Mouse (Mus musculus): ENCODE results near the gene Pepd. TPM values are rescaled to one million over a fixed set of nuclear protein-coding genes. Genes with fewer than 3 reads are reported as not detected.

The Pepd gene
- polyA plus RNA-seq (2015; fragmentation: Nextera tagmentation; extraction: Ambion mirVana) = 125 and 135 TPM in 2 replicates

- H3K9ac ChIP-seq (ENCODE audit: low read depth, low read length) = peak within 1 kb of the TSS; percentile 88
- no peaks in the 10 kb centered on the region for H3K9me3 ChIP-seq (ENCODE audit: control insufficient read depth, low read length)
- H3K4me2 ChIP-seq (ENCODE audit: low read depth, low read length) = peak within 1 kb of the TSS; percentile 59
- H3K36me3 ChIP-seq (ENCODE audit: control insufficient read depth, insufficient read depth, low read length) = no peaks in the 10 kb centered on the region
- H3K4me1 ChIP-seq (ENCODE audit: control insufficient read depth, insufficient read depth, low read length) = peaks cover 3% of the 10 kb centered on the region; the same call in 1 of the 2 replicates
- peak within 1 kb of the TSS; percentile 14; the same call in 1 of the 2 replicates for H3K27ac ChIP-seq (ENCODE audit: low read length)
- ATAC-seq = peak; percentile 95
- WGBS = 6% methylated on average over 44 of the region's 44 CpGs
- H3K4me3 ChIP-seq (ENCODE audit: low read length) = peak within 1 kb of the TSS; percentile 80
- H3K27me3 ChIP-seq (replicated peaks; ENCODE audit: control insufficient read depth, insufficient read depth, low read length) = no peaks in the 10 kb centered on the region
Observed at GRCm38 (mm10) chr7:34911919-34912897, at the start of gene Pepd. Pepd (plus strand) TSS chr7:34912379.

DNA sequence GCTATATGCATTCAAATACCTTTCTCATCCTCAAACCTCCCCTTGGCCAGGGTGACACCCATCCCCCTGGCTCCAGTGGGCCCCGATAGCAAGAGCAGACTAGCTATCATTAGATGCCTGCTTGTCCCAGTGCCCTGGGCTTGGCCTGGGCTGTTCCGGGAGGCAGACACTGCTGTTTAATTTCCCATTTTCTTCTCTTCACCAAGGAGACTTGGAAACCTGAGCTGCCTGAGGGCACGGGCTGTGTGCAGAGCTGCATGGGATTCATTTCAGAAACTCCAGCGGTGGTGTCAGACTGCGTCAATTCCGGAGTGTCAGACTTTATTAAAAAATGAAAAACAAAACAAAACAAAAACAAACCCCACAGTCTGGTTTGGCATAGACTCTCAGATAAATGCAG is 44.9 kb upstream of the Pepd start:
- ATAC-seq = no peak
- Histone ChIP-seq H3K36me3 (ENCODE audit: control insufficient read depth, insufficient read depth, low read length) (no peaks in the 10 kb centered on the region), H3K9ac (ENCODE audit: low read depth, low read length) (no peak overlapping the region), H3K4me1 (ENCODE audit: control insufficient read depth, insufficient read depth, low read length) (no peaks in the 10 kb centered on the region), H3K4me2 (ENCODE audit: low read depth, low read length) (no peak overlapping the region), H3K27ac (ENCODE audit: low read length) (no peak overlapping the region), H3K4me3 (ENCODE audit: low read length) (no peak overlapping the region), H3K27me3 (replicated peaks; ENCODE audit: control insufficient read depth, insufficient read depth, low read length) (no peaks in the 10 kb centered on the region), H3K9me3 (ENCODE audit: control insufficient read depth, low read length) (no peaks in the 10 kb centered on the region)
- WGBS = 73% methylated on average over 6 of the region's 6 CpGs

DNA sequence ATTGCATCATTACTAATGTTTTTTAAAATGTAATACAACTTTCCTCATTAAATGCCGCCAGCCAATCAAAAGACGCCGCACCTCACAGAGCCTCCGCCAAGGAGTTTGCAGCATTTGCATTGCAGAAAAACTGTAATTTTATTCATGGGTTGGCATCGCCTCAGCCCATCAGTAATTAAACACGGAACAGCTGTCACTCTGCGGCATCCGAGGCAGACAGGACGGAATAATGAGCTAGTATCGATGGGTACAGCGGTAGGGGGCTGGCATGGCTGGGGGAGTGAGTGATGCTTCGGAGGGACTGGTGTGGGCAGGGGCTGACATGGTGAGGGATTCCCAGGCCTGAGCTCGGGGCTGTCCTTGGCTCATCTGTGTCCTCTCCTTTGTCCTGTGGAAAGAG is 42.5 kb upstream of the Pepd start:
- no peak for ATAC-seq
- H3K36me3 ChIP-seq (ENCODE audit: control insufficient read depth, insufficient read depth, low read length) = no peaks in the 10 kb centered on the region
- no peaks in the 10 kb centered on the region for H3K27me3 ChIP-seq (replicated peaks; ENCODE audit: control insufficient read depth, insufficient read depth, low read length)
- H3K4me3 ChIP-seq (ENCODE audit: low read length) = no peak overlapping the region
- 77% methylated on average over 13 of the region's 13 CpGs for WGBS
- no peaks in the 10 kb centered on the region for H3K9me3 ChIP-seq (ENCODE audit: control insufficient read depth, low read length)
- H3K27ac ChIP-seq (ENCODE audit: low read length) = no peak overlapping the region
- no peaks in the 10 kb centered on the region for H3K4me1 ChIP-seq (ENCODE audit: control insufficient read depth, insufficient read depth, low read length)
- no peak overlapping the region for H3K4me2 ChIP-seq (ENCODE audit: low read depth, low read length)
- H3K9ac ChIP-seq (ENCODE audit: low read depth, low read length) = no peak overlapping the region

DNA sequence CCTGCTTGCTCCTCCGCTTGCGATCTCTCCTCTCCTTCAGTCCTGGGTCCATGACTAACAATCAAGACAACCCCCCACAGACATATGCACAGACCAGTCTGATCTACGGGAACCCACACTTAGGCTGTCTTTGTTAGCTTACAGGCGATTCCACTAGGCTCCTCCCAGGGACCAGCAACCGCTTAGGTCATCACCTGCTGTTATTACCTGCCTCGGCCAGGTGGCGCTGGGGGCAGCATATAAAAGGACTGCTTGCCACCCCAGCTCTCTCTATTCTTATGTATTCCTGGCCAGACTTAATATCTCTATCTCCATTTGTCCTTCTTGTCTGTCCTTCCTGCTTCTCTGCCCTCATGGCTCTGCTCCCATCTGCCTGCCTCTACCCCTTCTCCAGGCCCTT is 35.4 kb upstream of the Pepd start:
- H3K4me1 ChIP-seq (ENCODE audit: control insufficient read depth, insufficient read depth, low read length) = no peaks in the 10 kb centered on the region
- H3K27ac ChIP-seq (ENCODE audit: low read length) = no peak overlapping the region
- no peak overlapping the region for H3K4me3 ChIP-seq (ENCODE audit: low read length)
- no peak for ATAC-seq
- H3K9me3 ChIP-seq (ENCODE audit: control insufficient read depth, low read length) = no peaks in the 10 kb centered on the region
- no peaks in the 10 kb centered on the region for H3K27me3 ChIP-seq (replicated peaks; ENCODE audit: control insufficient read depth, insufficient read depth, low read length)
- H3K36me3 ChIP-seq (ENCODE audit: control insufficient read depth, insufficient read depth, low read length) = no peaks in the 10 kb centered on the region
- no peak overlapping the region for H3K9ac ChIP-seq (ENCODE audit: low read depth, low read length)
- WGBS = 55% methylated on average over 7 of the region's 7 CpGs
- no peak overlapping the region for H3K4me2 ChIP-seq (ENCODE audit: low read depth, low read length)

GRCm38 (mm10) chr7:34877820-34878219 is 34.4 kb upstream of the Pepd start:
- Histone ChIP-seq H3K9ac (ENCODE audit: low read depth, low read length) (no peak overlapping the region), H3K4me3 (ENCODE audit: low read length) (no peak overlapping the region), H3K9me3 (ENCODE audit: control insufficient read depth, low read length) (no peaks in the 10 kb centered on the region), H3K4me2 (ENCODE audit: low read depth, low read length) (no peak overlapping the region), H3K27ac (ENCODE audit: low read length) (no peak overlapping the region), H3K27me3 (replicated peaks; ENCODE audit: control insufficient read depth, insufficient read depth, low read length) (no peaks in the 10 kb centered on the region), H3K4me1 (ENCODE audit: control insufficient read depth, insufficient read depth, low read length) (no peaks in the 10 kb centered on the region), H3K36me3 (ENCODE audit: control insufficient read depth, insufficient read depth, low read length) (no peaks in the 10 kb centered on the region)
- ATAC-seq = no peak
- 71% methylated on average over 7 of the region's 7 CpGs for WGBS

DNA sequence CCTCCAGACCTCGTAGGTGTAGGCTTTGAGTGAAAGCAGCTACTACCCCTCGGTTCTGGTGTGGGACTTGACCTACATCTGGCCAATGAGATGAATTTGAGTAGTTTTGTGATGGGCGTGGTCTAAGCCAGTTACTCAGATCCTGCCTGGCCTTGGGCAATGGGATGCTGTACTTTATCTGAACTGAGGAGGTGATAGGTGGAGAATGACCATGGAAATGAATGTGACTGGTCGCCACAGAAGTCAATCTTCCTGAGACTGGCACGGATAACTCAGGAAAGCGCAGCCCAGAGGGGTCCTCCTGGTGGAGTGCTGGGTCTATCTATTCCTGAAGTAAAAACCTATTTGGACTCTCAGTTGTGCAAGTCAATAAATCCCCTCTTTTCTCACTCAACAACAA is 23.7 kb upstream of the Pepd start:
- Histone ChIP-seq H3K9ac (ENCODE audit: low read depth, low read length) (no peak overlapping the region), H3K4me3 (ENCODE audit: low read length) (no peak overlapping the region), H3K27me3 (replicated peaks; ENCODE audit: control insufficient read depth, insufficient read depth, low read length) (no peaks in the 10 kb centered on the region), H3K27ac (ENCODE audit: low read length) (no peak overlapping the region), H3K4me2 (ENCODE audit: low read depth, low read length) (no peak overlapping the region), H3K4me1 (ENCODE audit: control insufficient read depth, insufficient read depth, low read length) (no peaks in the 10 kb centered on the region), H3K36me3 (ENCODE audit: control insufficient read depth, insufficient read depth, low read length) (no peaks in the 10 kb centered on the region), H3K9me3 (ENCODE audit: control insufficient read depth, low read length) (no peaks in the 10 kb centered on the region)
- WGBS = 81% methylated on average over 6 of the region's 6 CpGs
- ATAC-seq = no peak

DNA sequence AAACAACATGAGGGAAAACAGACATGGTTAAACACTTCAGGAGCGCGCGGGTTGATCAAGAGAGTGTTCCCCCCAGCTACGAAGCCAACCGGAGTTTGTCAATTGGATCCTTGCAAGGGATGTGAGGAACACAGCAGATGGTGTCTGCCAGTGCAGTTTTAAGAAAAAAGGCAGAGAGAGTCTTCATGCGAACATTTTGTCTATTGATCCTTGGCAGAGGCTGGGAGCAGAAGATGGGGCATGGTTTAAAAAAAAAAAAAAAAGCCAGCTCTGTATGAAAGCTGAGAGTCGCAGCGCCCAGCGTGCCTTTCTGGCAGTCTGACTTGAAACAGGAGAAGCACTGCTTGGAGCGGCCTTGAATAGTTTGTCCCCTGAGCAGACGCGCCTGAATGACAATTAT is 23.3 kb upstream of the Pepd start:
- H3K4me1 ChIP-seq (ENCODE audit: control insufficient read depth, insufficient read depth, low read length) = no peaks in the 10 kb centered on the region
- no peak overlapping the region for H3K4me2 ChIP-seq (ENCODE audit: low read depth, low read length)
- 71% methylated on average over 12 of the region's 12 CpGs for WGBS
- no peak overlapping the region for H3K9ac ChIP-seq (ENCODE audit: low read depth, low read length)
- H3K4me3 ChIP-seq (ENCODE audit: low read length) = no peak overlapping the region
- H3K27me3 ChIP-seq (replicated peaks; ENCODE audit: control insufficient read depth, insufficient read depth, low read length) = no peaks in the 10 kb centered on the region
- ATAC-seq = no peak
- no peaks in the 10 kb centered on the region for H3K36me3 ChIP-seq (ENCODE audit: control insufficient read depth, insufficient read depth, low read length)
- H3K27ac ChIP-seq (ENCODE audit: low read length) = no peak overlapping the region
- no peaks in the 10 kb centered on the region for H3K9me3 ChIP-seq (ENCODE audit: control insufficient read depth, low read length)

DNA sequence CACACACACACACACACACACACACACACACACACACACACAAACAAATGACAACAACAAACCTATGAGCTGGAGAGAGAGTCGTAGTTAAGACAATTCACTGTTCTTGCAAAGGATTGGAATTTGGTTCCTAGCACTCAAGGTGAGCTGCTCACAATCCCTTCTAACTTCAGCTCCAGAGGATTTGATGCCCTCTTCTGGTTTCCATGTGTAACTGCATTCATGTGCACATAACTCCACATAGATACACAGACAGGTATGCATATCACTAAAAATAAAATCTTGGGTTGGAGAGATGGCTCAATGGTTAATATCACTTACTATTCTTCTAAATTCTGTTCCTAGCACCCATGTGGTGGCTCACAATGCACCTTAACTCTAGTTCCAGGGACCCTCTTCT is 19.3 kb upstream of the Pepd start:
- Histone ChIP-seq H3K4me1 (ENCODE audit: control insufficient read depth, insufficient read depth, low read length) (no peaks in the 10 kb centered on the region), H3K9ac (ENCODE audit: low read depth, low read length) (no peak overlapping the region), H3K4me2 (ENCODE audit: low read depth, low read length) (no peak overlapping the region), H3K9me3 (ENCODE audit: control insufficient read depth, low read length) (no peaks in the 10 kb centered on the region), H3K27me3 (replicated peaks; ENCODE audit: control insufficient read depth, insufficient read depth, low read length) (no peaks in the 10 kb centered on the region), H3K4me3 (ENCODE audit: low read length) (no peak overlapping the region), H3K27ac (ENCODE audit: low read length) (no peak overlapping the region), H3K36me3 (ENCODE audit: control insufficient read depth, insufficient read depth, low read length) (no peaks in the 10 kb centered on the region)
- ATAC-seq = no peak
- 89% methylated on average over 1 of the region's 1 CpGs for WGBS

- no peaks in the 10 kb centered on the region for H3K4me1 ChIP-seq (ENCODE audit: control insufficient read depth, insufficient read depth, low read length)
Observed at GRCm38 (mm10) chr7:34896461-34896860, 15.7 kb upstream of the Pepd start.

More at GRCm38 (mm10) chr7:34896461-34896860, 15.7 kb upstream of the Pepd start:
- no peak overlapping the region for H3K4me3 ChIP-seq (ENCODE audit: low read length)
- H3K27ac ChIP-seq (ENCODE audit: low read length) = no peak overlapping the region
- H3K9ac ChIP-seq (ENCODE audit: low read depth, low read length) = no peak overlapping the region
- 70% methylated on average over 4 of the region's 4 CpGs for WGBS
- no peaks in the 10 kb centered on the region for H3K27me3 ChIP-seq (replicated peaks; ENCODE audit: control insufficient read depth, insufficient read depth, low read length)
- no peaks in the 10 kb centered on the region for H3K36me3 ChIP-seq (ENCODE audit: control insufficient read depth, insufficient read depth, low read length)
- no peaks in the 10 kb centered on the region for H3K9me3 ChIP-seq (ENCODE audit: control insufficient read depth, low read length)
- H3K4me2 ChIP-seq (ENCODE audit: low read depth, low read length) = no peak overlapping the region
- ATAC-seq = no peak
